Comparison of ENCODE assay signal across 15 mouse cellular contexts in the genomic region with DNA sequence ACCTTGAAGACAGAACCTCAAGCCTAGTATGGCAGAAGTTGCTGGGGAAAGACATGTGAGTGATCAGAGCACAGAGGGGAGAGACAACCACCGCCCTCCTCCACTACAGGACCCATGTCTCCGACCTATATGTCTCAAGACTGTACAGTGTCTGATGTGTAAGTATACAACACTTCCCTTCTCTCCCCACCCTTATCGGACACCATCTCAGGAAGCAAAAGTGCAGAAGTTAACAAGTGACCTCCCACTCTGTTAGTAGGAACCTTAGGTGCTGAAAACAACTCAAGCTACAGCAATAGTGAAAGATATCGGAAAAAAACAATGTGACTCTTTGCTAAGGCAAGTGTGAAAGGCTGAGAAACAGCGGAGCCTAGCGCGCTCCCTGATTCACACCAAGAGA.
"Had no signal": no experiment of that assay in that cellular context is flagged by ENCODE, and none has a peak within 500 bp of the region (broad histone marks: within the 10 kb centered on the region; RNA-seq: fewer than 3 reads in every experiment).

No protein-coding gene starts in this region.

- DNase-seq: gastrocnemius, postnatal 14 days; gastrocnemius, postnatal 36 days; heart, adult 2 months; heart, postnatal 4 days; kidney, adult 18-20 months; kidney, adult 8-10 months; kidney, postnatal 10 days; kidney, postnatal 36 days; layer of hippocampus, adult 9-11 months; layer of hippocampus, postnatal 36 days; liver; liver, embryonic 13.5 days had no signal

- ATAC-seq: hindbrain, embryonic 16.5 days; intestine, embryonic 15.5 days; intestine, postnatal 0 days had no signal
